Mouse (Mus musculus): ENCODE data around the gene Psmb7. TPM values are rescaled to one million over a fixed set of nuclear protein-coding genes. Genes with fewer than 3 reads are reported as not detected.

Psmb7 gene
- polyA plus RNA-seq, 1 experiment from 2014 or later = 220 TPM

GRCm38 (mm10) chr2:38616072-38616471, 27.8 kb downstream of the Psmb7 start:
- ATAC-seq (replicated peaks; ENCODE audit: low FRiP score, low read depth) (no peak), DNase-seq (ENCODE audit: low spot score) (peak; percentile 17)
- WGBS = 64% methylated on average over 4 of the region's 4 CpGs
- Histone ChIP-seq H3K4me1 (replicated peaks; ENCODE audit: insufficient read depth, low read length) (no peaks in the 10 kb centered on the region), H3K9ac (ENCODE audit: low read depth, low read length) (no peak overlapping the region), H3K36me3 (ENCODE audit: insufficient read depth, low read length) (0 out of 2 replicates have a peak, but pooled peaks cover 9% of the 10 kb centered on the region), H3K4me3 (replicated peaks; ENCODE audit: low read depth, low read length) (no peak overlapping the region), H3K4me2 (ENCODE audit: low read length) (no peak overlapping the region), H3K27ac (no peak overlapping the region), H3K9me3 (replicated peaks; ENCODE audit: low read length) (no peaks in the 10 kb centered on the region), H3K27me3 (ENCODE audit: insufficient read depth, low read length) (no peaks in the 10 kb centered on the region)
- peak; percentile 57 for TF ChIP-seq CTCF (IDR thresholded peaks at IDR 0.05; ENCODE audit: low read depth)

- H3K36me3 ChIP-seq (ENCODE audit: insufficient read depth, low read length) = peaks cover 11% of the 10 kb centered on the region; the same call in 1 of the 2 replicates
- H3K4me3 ChIP-seq (replicated peaks; ENCODE audit: low read depth, low read length) = no peak overlapping the region
- no peak overlapping the region for H3K4me2 ChIP-seq (ENCODE audit: low read length)
- H3K4me1 ChIP-seq (replicated peaks; ENCODE audit: insufficient read depth, low read length) = no peaks in the 10 kb centered on the region
- H3K27me3 ChIP-seq (ENCODE audit: insufficient read depth, low read length) = no peaks in the 10 kb centered on the region
- no peaks in the 10 kb centered on the region for H3K9me3 ChIP-seq (replicated peaks; ENCODE audit: low read length)
- DNase-seq (ENCODE audit: low spot score) (no peak), ATAC-seq (replicated peaks; ENCODE audit: low FRiP score, low read depth) (no peak)
- WGBS = 79% methylated on average over 6 of the region's 6 CpGs
- no peak for TF ChIP-seq CTCF (IDR thresholded peaks at IDR 0.05; ENCODE audit: low read depth)
- H3K27ac ChIP-seq = no peak overlapping the region
- H3K9ac ChIP-seq (ENCODE audit: low read depth, low read length) = no peak overlapping the region
Observed at GRCm38 (mm10) chr2:38614437-38614836, 29.4 kb downstream of the Psmb7 start.

- DNase-seq (ENCODE audit: low spot score) = no peak
- TF ChIP-seq CTCF (IDR thresholded peaks at IDR 0.05; ENCODE audit: low read depth) = no peak
Observed at GRCm38 (mm10) chr2:38613576-38613975, 30.3 kb downstream of the Psmb7 start.

GRCm38 (mm10) chr2:38612596-38612995, 31.3 kb downstream of the Psmb7 start:
- peaks cover 3% of the 10 kb centered on the region; the same call in 1 of the 2 replicates for H3K36me3 ChIP-seq (ENCODE audit: insufficient read depth, low read length)
- no peak for ATAC-seq (replicated peaks; ENCODE audit: low FRiP score, low read depth)
- no peak for DNase-seq (ENCODE audit: low spot score)
- H3K27ac ChIP-seq = no peak overlapping the region
- no peak overlapping the region for H3K9ac ChIP-seq (ENCODE audit: low read depth, low read length)
- H3K9me3 ChIP-seq (replicated peaks; ENCODE audit: low read length) = no peaks in the 10 kb centered on the region
- H3K4me2 ChIP-seq (ENCODE audit: low read length) = no peak overlapping the region
- H3K4me3 ChIP-seq (replicated peaks; ENCODE audit: low read depth, low read length) = no peak overlapping the region
- H3K4me1 ChIP-seq (replicated peaks; ENCODE audit: insufficient read depth, low read length) = no peaks in the 10 kb centered on the region
- no peaks in the 10 kb centered on the region for H3K27me3 ChIP-seq (ENCODE audit: insufficient read depth, low read length)
- no peak for TF ChIP-seq CTCF (IDR thresholded peaks at IDR 0.05; ENCODE audit: low read depth)
- 92% methylated on average over 6 of the region's 6 CpGs for WGBS

More at GRCm38 (mm10) chr2:38613576-38613975, 30.3 kb downstream of the Psmb7 start:
- 93% methylated on average over 3 of the region's 3 CpGs for WGBS
- no peak for ATAC-seq (replicated peaks; ENCODE audit: low FRiP score, low read depth)
- Histone ChIP-seq H3K27ac (no peak overlapping the region), H3K4me1 (replicated peaks; ENCODE audit: insufficient read depth, low read length) (no peaks in the 10 kb centered on the region), H3K4me2 (ENCODE audit: low read length) (no peak overlapping the region), H3K9me3 (replicated peaks; ENCODE audit: low read length) (no peaks in the 10 kb centered on the region), H3K9ac (ENCODE audit: low read depth, low read length) (no peak overlapping the region), H3K4me3 (replicated peaks; ENCODE audit: low read depth, low read length) (no peak overlapping the region), H3K27me3 (ENCODE audit: insufficient read depth, low read length) (no peaks in the 10 kb centered on the region), H3K36me3 (ENCODE audit: insufficient read depth, low read length) (peaks cover 7% of the 10 kb centered on the region; the same call in 1 of the 2 replicates)

GRCm38 (mm10) chr2:38610161-38610560, 33.7 kb downstream of the Psmb7 start:
- peaks cover 3% of the 10 kb centered on the region; the same call in 1 of the 2 replicates for H3K36me3 ChIP-seq (ENCODE audit: insufficient read depth, low read length)
- DNase-seq (ENCODE audit: low spot score) = no peak
- no peak overlapping the region for H3K4me2 ChIP-seq (ENCODE audit: low read length)
- no peak overlapping the region for H3K9ac ChIP-seq (ENCODE audit: low read depth, low read length)
- no peaks in the 10 kb centered on the region for H3K4me1 ChIP-seq (replicated peaks; ENCODE audit: insufficient read depth, low read length)
- no peak for TF ChIP-seq CTCF (IDR thresholded peaks at IDR 0.05; ENCODE audit: low read depth)
- ATAC-seq (replicated peaks; ENCODE audit: low FRiP score, low read depth) = no peak
- H3K27ac ChIP-seq = no peak overlapping the region
- H3K27me3 ChIP-seq (ENCODE audit: insufficient read depth, low read length) = no peaks in the 10 kb centered on the region
- H3K4me3 ChIP-seq (replicated peaks; ENCODE audit: low read depth, low read length) = no peak overlapping the region
- WGBS = 86% methylated on average over 2 of the region's 2 CpGs
- H3K9me3 ChIP-seq (replicated peaks; ENCODE audit: low read length) = no peaks in the 10 kb centered on the region

GRCm38 (mm10) chr2:38609310-38609709, 34.6 kb downstream of the Psmb7 start:
- Histone ChIP-seq H3K27ac (no peak overlapping the region), H3K27me3 (ENCODE audit: insufficient read depth, low read length) (no peaks in the 10 kb centered on the region), H3K9ac (ENCODE audit: low read depth, low read length) (no peak overlapping the region), H3K4me3 (replicated peaks; ENCODE audit: low read depth, low read length) (no peak overlapping the region), H3K4me2 (ENCODE audit: low read length) (no peak overlapping the region), H3K9me3 (replicated peaks; ENCODE audit: low read length) (no peaks in the 10 kb centered on the region), H3K36me3 (ENCODE audit: insufficient read depth, low read length) (peaks cover 3% of the 10 kb centered on the region; the same call in 1 of the 2 replicates), H3K4me1 (replicated peaks; ENCODE audit: insufficient read depth, low read length) (no peaks in the 10 kb centered on the region)
- DNase-seq (ENCODE audit: low spot score) (no peak), ATAC-seq (replicated peaks; ENCODE audit: low FRiP score, low read depth) (no peak)
- WGBS = 84% methylated on average over 11 of the region's 11 CpGs
- TF ChIP-seq CTCF (IDR thresholded peaks at IDR 0.05; ENCODE audit: low read depth) = no peak

GRCm38 (mm10) chr2:38608831-38609309, 35.0 kb downstream of the Psmb7 start:
- Histone ChIP-seq H3K9ac (ENCODE audit: low read depth, low read length) (no peak overlapping the region), H3K4me3 (replicated peaks; ENCODE audit: low read depth, low read length) (no peak overlapping the region), H3K9me3 (replicated peaks; ENCODE audit: low read length) (no peaks in the 10 kb centered on the region), H3K36me3 (ENCODE audit: insufficient read depth, low read length) (peaks cover 3% of the 10 kb centered on the region; the same call in 1 of the 2 replicates), H3K4me1 (replicated peaks; ENCODE audit: insufficient read depth, low read length) (no peaks in the 10 kb centered on the region), H3K27ac (no peak overlapping the region), H3K4me2 (ENCODE audit: low read length) (no peak overlapping the region), H3K27me3 (ENCODE audit: insufficient read depth, low read length) (no peaks in the 10 kb centered on the region)
- 76% methylated on average over 5 of the region's 5 CpGs for WGBS
- ATAC-seq (replicated peaks; ENCODE audit: low FRiP score, low read depth) (no peak), DNase-seq (ENCODE audit: low spot score) (no peak)
- TF ChIP-seq CTCF (IDR thresholded peaks at IDR 0.05; ENCODE audit: low read depth) = no peak

Data from kidney, postnatal 0 days (tissue).